Mouse (Mus musculus): ENCODE data around the gene Diaph3.

The Diaph3 gene

DNA sequence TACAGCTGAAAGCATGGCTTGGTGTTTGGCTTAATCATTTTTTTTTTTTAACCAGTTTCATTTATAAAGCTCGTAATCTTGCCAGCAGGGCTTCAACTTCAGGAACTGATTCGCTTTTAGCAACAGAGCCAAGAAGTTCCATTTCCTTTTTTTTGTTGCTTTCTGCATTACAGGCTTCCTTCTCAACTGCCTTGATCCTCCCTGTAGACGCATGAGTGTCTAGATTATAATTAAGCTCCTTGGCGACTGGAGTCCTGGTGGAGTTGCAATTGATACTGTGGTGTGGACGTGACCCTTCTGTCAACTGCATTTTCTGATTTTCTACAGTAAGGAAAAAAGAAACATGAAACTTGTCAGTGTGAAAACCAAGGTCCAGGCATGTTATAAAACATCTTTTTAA is 484.8 kb downstream of the Diaph3 start:
- DNase-seq (ENCODE audit: low spot score in 2 of 2), result no peak

DNA sequence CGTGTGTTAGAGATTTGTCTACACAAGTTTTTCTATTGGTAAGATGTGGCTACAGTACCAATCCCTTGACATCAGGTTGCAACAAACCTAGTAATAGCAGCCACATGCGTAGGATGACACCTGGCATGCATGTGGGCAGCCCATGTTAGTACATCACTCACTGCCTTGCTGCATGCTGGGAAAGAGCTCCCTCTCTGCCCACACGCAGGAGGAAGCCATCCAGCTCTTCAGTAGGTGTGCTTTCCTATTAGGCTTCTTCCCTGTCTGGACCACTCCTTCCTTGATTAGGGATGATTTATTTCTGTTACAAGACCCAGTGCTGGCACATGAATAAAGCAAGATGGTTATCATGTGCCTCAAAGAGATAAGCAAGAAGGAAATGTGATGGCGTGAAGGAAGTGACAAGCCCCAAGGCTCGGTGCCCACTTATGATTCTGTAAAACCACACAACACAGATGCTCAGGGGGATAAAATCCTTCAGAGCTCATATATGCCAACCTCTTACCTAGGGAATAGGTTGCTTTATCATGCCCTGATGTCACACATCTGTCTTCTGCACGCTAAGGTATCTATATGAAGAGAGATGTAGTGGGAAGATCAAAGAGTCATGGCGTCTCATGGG is 494.4 kb downstream of the Diaph3 start:
- DNase-seq (ENCODE audit: low spot score in 2 of 2), result no peak

DNA sequence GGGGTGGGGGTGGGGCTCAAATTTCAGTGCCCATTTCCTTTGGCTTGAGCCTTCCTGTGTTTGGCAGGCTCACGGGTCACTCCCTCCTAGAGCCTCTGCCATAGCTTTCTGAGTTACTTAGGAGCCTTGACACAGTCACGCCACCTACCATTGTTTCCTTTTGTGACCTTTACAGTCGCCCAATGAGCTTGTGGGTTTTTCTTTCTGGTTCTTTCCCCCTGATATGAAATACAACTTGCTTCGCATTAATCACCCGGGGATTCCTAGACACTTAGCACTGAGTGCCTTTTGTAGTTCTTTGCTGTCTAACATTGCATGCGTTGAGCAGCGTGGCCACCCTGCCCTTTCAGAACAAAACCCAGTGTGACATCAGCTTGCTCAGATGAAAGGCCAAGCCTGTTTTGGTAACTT is 498.2 kb downstream of the Diaph3 start:
- DNase-seq (ENCODE audit: low spot score in 2 of 2), result no peak

DNA sequence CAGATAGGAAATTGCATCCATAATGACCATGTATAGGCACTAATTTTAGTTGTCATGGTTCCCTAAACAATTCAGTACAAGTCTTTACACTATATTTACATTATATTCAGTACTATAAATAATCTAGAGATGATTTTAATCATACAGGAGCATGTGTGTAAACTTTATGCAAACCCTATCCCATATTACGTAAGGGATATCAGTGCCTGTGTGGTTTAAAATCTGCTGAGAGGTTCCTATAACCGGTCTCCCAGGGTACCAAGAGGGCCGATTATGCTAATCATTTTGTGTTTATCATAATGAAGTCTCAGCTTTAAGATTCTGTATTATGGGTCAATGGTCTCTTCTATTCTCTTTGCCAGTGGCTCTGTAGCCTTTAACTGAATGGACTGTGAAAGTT is 499.2 kb downstream of the Diaph3 start:
- no peak for DNase-seq (ENCODE audit: low spot score in 2 of 2)

DNA sequence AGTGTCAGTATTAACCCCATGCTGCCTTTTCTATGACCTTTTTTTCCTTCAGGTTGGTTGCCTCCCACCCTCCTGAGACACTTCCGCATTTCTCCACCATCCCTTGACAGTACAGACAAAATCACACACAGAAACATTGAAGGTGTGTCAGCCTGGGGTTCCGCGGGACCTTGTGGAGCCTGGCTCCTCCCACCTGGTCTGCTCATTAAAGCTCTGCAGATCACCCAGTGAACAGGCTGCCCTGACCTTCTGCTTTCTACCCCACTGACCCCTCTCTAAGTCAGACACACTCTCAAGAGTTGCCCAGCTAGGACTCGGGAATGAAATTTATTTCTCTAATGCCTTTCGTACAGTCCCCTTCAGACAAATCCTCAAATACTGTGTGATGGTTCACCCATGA is 500.9 kb downstream of the Diaph3 start:
- no peak for DNase-seq (ENCODE audit: low spot score in 2 of 2)

DNA sequence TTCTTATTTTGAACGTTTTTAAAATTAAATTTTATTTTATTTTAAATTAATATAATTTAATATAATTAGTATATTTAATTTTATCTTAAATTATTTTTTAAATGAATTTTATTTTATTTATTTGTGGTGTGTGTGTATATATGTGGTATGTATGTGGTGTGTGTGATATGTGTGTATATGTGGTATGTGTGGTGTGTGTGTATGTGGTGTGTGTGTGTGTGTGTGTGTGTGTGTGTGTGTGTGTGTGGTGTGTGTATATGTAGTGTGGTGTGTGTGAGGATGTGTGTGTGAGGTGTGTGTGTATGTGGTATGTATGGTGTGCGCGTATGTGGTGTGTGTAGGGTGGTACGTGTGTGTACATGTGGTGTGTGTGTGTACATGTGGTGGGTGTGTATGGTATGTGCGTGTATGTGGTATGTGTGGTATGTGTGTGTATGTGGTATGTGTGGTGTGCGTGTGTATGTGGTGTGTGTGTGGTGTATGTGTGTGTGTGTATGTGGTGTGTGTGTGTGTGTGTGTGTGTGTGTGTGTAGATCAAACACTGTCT is 505.4 kb downstream of the Diaph3 start:
- DNase-seq (ENCODE audit: low spot score in 2 of 2), result no peak

DNA sequence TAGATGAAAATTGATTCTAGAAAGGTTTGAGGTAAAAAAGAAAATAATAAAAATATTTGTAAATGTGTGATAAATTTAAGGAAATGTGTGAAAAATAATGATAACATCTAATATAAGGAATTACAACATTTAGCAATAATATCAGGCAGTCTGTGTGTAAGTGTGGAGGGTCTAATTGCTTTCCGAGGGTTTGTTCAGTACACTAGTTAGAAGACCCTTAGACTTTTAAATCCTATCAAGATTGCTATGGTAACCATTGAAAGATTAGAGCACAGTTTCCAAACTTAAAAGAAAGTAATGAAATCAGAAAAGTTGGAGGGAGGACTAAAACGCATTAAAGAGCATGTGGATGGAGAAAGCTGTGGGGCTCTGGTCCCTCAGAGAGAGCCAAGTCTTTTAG is 506.0 kb downstream of the Diaph3 start:
- DNase-seq (ENCODE audit: low spot score in 2 of 2), result no peak

DNA sequence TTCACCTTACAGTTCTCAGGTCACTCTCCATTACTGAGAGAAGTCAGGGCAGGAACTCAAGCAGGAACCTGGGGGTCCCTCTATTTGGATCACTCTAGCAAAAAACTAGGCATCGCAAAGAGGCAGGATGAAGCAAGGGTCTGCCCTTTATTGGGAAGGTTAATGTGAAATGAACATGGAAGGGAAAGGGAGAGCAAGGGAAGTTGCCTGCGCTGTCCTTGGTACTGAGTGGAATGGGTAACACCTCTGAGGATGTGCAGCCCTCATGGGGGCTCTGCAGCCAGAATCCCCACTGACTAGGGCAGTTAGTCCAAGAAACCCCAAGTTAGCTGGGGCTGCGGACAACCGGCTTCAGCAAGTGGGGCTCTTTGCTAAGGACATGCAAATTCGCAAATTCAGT is 507.2 kb downstream of the Diaph3 start:
- no peak for DNase-seq (ENCODE audit: low spot score in 2 of 2)

DNA sequence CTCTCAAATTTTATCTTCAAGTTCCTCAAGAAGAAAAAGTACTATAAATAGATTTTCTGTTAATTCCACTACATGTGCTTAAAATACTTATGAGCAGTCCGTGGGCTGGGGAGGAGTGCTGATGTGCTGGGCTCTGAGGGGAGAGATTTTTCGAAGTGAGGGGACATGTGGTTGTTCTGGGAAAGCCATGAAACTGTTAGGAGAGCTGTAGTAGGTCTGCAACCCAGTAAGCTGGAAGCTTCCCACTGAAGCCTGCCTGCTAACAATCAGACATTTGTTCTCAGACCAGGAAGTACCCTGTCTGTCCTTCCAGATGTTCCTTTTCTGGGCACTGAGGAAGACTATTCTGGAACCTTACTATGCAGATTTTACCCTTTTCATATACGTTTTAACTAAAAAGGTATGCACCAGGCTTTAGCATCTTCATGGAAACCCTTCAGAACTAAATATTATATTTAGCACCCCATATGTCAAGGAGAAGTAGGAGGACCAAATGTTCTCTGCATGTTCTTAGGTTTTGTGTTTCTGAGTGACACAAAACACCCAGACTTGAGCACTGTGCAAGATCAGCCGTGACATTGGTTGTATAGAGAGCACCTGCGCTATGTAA is 516.1 kb downstream of the Diaph3 start:
- peak; percentile 32 to 56 for DNase-seq (ENCODE audit: low spot score in 2 of 2)

DNA sequence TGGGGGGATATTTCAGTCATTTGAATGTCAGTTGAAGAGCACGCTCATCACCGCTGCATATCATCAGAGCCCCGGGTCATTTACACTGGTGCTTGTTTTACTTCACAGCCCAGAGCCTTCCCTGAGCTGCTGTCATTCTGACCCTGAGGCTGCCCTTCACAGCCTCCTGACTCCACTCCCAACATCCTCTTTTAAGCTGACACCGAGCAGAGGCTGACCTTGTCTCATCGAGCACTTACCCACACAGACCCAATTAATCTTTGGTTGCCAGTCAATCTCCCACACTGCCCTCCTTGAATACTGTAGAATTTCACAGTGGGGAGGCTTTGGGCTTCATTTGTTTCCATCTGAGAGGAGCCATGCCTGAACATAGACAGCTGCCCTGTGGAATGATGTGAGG is 521.4 kb downstream of the Diaph3 start:
- DNase-seq (ENCODE audit: low spot score in 2 of 2), result no peak
